Mouse (Mus musculus) urinary bladder, postnatal 4 days (tissue): ENCODE measurements at regions not wholly inside any gene's neighbourhood (a gene's known extent, or its start where the extent isn't known, plus 50 kb on each side); places are given as distances from the start of the nearest gene placed in this dataset.

Experiments
- DNase-seq, 2 experiments: peaks; one replicate each; pipeline ENCODE4 v3.0.0; 2021 to 2022; ENCODE audit warnings: low spot score in 2 of 2

- no peak for DNase-seq
These were observed 107.5 kb downstream of the Gm45692 start for GRCm38 (mm10) chr8:26226612-26227528.

DNA sequence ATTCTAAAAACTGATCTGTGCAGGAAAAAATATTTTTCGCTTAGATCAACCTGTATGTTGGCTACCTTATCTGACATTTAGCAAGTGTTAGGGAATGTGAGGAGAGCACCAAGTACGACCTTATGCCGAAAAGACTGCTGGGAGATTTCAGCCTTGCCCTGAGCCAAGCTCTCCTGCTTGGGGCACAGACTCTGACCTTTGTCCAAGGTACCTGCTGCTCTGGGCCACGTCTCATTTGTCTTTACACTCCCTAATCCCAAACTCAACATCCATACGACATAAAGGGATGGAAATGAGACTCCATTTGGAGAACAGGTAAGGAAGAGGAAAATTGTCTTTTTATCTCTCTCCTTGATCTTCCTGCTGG is 108.2 kb downstream of the Gm45692 start:
- no peak for DNase-seq

GRCm38 (mm10) chr8:26229548-26229947 is 110.2 kb downstream of the Gm45692 start:
- DNase-seq = no peak

- DNase-seq = no peak
These were observed 119.7 kb downstream of the Gm45692 start for GRCm38 (mm10) chr8:26239075-26239474.

DNA sequence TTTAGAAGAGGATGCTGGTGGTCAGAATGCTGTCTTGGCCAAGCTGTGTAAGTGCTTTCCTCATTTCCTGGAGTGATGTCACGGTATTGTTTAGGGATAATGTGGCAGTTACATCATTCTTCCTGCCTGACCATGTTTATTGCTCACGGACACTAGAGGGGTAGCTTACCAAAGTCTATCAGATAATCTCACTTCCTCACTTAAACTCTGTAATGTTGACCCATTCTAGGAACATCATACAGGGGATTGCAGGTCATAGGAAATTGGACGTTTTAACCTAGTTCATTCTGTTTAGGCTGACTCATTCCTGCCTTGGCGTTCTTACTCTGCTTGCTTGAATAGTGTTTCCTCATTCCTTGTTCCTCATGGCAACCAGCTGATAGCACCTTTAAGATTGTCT is 120.3 kb downstream of the Gm45692 start:
- DNase-seq = no peak

- DNase-seq = no peak
These were observed 124.4 kb downstream of the Gm45692 start for GRCm38 (mm10) chr8:26243743-26244142.

GRCm38 (mm10) chr8:26244308-26244707 is 125.0 kb downstream of the Gm45692 start:
- no peak for DNase-seq

DNA sequence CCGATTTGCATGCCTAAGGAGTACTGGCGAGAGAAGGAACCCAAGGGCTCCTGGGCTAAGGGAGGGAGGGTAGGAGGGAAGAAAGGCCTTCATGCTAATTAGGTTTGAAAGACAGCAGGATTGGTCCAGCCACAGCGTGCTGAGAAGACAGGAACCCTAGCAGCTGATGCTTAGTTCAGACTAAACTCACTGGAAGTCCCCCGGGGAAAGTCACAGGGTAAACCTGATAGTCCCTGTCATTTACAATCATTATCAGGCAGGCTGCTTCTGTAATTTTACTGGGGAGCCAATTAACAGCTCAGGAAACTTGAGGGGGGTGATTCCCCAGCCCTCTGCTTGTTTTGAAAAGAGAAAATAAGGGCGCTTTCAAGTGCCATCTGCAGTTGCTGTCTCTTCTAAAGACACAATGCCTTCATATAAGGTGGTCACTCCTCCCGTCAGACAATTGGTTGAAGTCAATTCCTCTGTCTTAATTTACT is 135.9 kb downstream of the Gm45692 start:
- no peak for DNase-seq

DNA sequence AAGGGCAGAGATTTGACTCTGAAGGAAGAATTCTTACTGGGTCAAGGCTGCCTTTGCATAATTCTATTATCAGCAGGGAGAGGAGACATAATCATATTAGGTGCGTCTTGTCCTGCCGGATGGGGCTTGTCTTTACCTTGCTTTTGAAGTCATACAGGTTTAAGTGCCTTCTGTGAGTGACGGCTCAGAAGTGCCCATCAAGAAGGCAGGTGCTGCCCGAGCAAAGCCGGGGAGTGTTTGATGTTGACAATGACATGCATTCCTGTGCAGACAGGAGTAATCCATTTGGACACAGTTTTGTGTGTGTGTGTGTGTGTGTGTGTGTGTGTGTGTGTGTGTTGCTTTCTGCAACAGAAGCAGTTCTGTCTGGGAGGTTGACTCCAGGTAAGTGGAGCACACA is 141.0 kb downstream of the Gm45692 start:
- DNase-seq = no peak

- DNase-seq = no peak
These were observed 143.2 kb downstream of the Gm45692 start for GRCm38 (mm10) chr8:26262536-26262935.

DNA sequence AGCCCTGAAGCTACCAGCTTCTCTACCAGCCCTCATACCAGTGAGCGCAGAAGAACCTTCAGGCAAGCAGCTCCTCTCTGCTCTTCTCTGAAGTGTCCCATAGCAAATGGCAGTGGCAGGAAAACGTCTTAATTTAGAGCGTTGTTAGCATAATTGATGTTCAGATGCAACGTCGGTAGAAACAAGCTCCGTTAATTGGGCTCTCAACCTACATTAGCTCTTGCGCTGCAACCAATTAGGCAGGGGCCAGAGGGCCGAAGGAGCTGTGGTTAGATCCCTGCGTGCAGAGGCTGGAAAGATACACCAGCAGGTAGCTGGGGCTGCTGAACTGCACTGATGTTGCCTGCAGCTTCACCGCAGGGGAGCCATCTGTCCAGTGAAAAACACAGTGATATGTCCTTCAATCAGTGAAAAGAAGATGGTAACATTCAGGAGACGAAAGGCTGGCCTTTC is 145.6 kb downstream of the Gm45692 start:
- DNase-seq = no peak

DNA sequence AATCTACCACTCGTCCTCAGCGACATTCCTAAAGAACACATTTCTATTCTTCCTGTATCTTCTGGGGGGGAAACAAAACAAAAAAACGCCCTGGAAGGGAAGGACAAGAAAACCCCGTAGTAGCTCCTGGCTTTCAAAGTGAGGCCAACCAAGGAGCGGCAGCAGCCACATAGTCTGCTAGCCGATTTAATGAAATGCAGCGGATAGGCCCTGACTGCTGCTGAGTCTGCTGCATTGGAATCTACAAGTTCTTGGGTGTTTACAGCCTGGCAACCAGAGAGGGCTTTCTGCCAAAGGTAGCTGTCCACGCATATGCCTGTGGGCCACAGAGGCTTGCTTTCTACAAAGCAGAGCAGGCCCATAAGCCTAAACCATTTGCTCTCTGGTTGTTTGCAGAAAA is 146.0 kb downstream of the Gm45692 start:
- DNase-seq = no peak

- no peak for DNase-seq
These were observed 147.1 kb downstream of the Gm45692 start for GRCm38 (mm10) chr8:26266384-26266783.

- DNase-seq = no peak
These were observed 148.2 kb downstream of the Gm45692 start for GRCm38 (mm10) chr8:26267569-26267968.

GRCm38 (mm10) chr8:26268751-26269415 is 149.5 kb downstream of the Gm45692 start:
- no peak for DNase-seq

DNA sequence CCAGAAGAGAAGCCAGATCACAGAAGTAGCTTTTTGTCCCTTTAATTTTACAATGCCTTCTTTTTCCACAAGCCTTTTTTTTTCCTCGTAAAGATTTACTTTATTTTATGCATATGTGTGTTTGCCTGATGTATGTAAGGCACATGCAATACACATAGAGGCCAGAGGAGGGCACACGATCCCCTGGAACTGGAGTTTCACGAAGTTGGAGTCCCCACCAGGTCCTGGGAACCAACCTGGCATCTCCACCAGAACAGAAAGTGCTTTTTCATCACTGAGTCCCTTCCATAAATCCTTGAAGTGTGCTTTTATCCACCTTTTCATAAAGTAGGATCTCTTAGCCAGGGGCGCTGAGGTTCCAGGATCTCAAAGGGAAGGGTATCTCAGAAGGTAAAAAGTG is 152.8 kb downstream of the Gm45692 start:
- DNase-seq = no peak

DNA sequence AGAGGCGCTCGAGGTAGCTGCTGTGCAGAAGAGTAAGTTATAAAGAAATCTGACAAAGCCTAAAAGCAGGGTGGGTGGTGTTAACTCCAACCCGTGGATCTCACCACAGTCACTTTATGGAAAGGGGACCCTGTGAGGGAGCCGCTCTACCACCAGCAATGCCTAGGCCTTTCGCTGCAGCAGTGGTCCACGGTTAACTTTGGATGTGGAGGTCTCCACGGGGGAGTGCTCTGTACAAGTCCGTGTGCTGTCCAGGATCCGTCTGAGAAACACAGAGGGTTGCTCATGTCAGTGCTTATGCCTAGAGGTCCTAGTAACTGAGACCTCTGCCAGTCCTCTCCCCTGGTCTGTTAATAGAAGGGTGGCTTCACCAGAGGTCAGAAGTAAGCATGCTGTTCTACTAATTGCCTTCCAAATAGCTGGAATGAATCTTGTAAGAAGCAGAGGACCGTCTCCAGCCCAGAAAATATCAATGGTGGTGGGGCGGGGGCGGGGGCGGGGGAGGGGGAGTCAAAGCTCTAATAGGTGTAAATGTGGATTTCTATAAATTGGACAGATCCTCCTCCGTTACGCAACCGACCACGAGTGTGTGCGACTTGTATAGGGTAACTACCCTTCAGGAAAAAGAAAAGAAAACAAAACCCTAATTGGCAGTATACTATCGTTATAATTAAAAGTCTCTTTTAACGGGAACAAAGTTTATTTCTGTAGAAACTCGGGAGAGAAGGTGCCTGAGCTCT is 153.5 kb downstream of the Gm45692 start:
- no peak for DNase-seq

DNA sequence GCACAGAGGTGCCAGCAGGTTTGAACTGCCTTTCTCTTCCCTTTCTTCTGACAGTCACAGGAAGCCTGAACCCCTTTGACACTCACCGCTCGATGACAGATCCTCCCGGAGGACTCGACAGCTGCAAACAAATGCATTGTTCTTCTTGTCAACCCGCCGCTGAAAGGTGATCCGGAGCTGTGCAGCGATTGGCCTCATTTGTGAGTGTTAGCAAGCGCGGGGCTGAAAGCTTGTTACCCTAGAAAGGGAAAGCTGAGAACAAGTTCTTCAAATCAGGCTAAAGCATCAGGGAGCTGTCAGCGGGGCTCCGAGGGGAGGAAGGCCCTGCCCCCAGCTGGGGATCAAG is 154.1 kb downstream of the Gm45692 start:
- no peak for DNase-seq

DNA sequence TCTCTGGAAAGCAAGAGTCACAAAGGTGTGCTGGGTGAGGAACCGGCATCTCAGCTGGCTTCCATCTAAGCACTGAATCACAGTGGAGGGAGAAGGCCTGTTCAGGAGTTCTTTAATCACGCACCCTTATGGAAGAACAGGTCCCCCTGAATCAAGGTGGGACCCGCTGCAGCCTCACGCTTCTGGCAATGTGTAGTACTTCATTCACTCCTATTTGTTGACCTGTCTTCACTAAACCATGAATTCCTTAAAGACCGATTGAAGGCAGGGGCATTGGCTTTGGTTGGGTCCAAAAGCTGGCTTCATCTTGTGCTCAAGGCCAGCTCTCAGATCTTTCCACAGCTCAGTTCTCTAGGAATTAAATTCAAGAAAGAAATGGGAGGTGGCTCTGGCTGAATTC is 154.5 kb downstream of the Gm45692 start:
- no peak for DNase-seq

- DNase-seq = no peak
These were observed 155.1 kb downstream of the Gm45692 start for GRCm38 (mm10) chr8:26274481-26274880.

GRCm38 (mm10) chr8:26282156-26282935 is 163.0 kb downstream of the Gm45692 start:
- DNase-seq = peak in 1 of 2 experiments; percentile 26

DNA sequence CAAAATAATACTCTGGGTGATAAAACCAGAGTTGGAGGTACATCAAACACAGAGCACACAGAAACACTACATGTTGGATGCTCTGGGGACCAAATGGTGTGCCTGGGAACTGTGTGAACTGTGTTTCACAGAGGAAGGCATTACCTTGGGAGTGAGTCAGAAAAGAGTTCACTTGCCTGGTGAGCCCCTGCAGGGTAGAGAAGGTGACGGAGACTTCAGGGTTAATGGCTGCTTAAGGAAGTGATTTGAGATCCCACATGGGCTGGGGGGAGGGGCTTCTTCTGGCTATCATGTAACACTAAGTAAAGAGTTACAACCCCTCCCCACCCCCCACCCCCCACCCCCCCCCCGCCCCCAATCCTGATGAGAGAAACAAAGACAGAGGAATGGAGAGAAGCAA is 164.6 kb downstream of the Gm45692 start:
- DNase-seq = no peak
